Mouse (Mus musculus) heart, embryonic 13.5 days (tissue): ENCODE measurements around the gene Hpn. TPM values are rescaled to one million over a fixed set of nuclear protein-coding genes. Genes with fewer than 3 reads are reported as not detected.
A peak's percentile ranks its signal among the peaks of the same experiment; 100 is the strongest.

Experiments
- ATAC-seq: fragments of 200-750 bp; cut with Nextera tagmentation; 2 replicates; pipeline ENCODE4 v1.8.0; 2017; ENCODE audit warnings: moderate TSS enrichment; ENCODE audit not compliant: insufficient number of reproducible peaks, low FRiP score, low TSS enrichment; ENCODE audit errors: extremely low read depth
- H3K27ac ChIP-seq: fragments of 300-500 bp; sonication (generic); replicated peaks from 2 replicates; pipeline ENCODE4 v1.5.1; 2015; ENCODE audit warnings: moderate library complexity, mild to moderate bottlenecking, inconsistent platforms
- H3K27me3 ChIP-seq: fragments of 300-500 bp; sonication (generic); replicated peaks from 2 replicates; pipeline ENCODE4 v1.6.1; 2015; ENCODE audit warnings: mild to moderate bottlenecking, inconsistent platforms
- H3K36me3 ChIP-seq: fragments of 300-500 bp; sonication (generic); 2 replicates; pipeline ENCODE4 v1.6.1; 2015; ENCODE audit warnings: mild to moderate bottlenecking, inconsistent platforms
- H3K4me1 ChIP-seq: fragments of 300-500 bp; sonication (generic); 2 replicates; pipeline ENCODE4 v1.6.1; 2015; ENCODE audit warnings: inconsistent platforms
- H3K4me2 ChIP-seq: fragments of 300-500 bp; sonication (generic); 2 replicates; pipeline ENCODE4 v1.6.1; 2015; ENCODE audit warnings: inconsistent platforms, mild to moderate bottlenecking, moderate library complexity
- H3K4me3 ChIP-seq: fragments of 300-500 bp; sonication (generic); 2 replicates; pipeline ENCODE4 v1.5.1; 2015; ENCODE audit warnings: moderate library complexity, mild to moderate bottlenecking, inconsistent platforms
- H3K9ac ChIP-seq: fragments of 300-500 bp; sonication (generic); 2 replicates; pipeline ENCODE4 v1.6.1; 2015; ENCODE audit warnings: inconsistent platforms, mild to moderate bottlenecking, moderate library complexity
- H3K9me3 ChIP-seq: fragments of 300-500 bp; sonication (generic); 2 replicates; pipeline ENCODE4 v1.6.1; 2016; ENCODE audit warnings: inconsistent platforms
- WGBS: fragments of 180-500 bp; shearing (Covaris S2); methylation state at CpG from one replicate; pipeline ENCODE4 v1.1.7; 2015; ENCODE audit warnings: mixed read lengths; 5-methylcytosine and 5-hydroxymethylcytosine counted together
- polyA plus RNA-seq: library from polyadenylated mRNA; unstranded; fragments of >200 nt; fragmentation: Nextera tagmentation; extraction: Ambion mirVana; gene quantifications from 2 replicates; pipeline ENCODE4 v1.2.1, GENCODE M21; 2015

Hpn gene
- polyA plus RNA-seq, 1 experiment from 2014 or later: 2.4 TPM

DNA sequence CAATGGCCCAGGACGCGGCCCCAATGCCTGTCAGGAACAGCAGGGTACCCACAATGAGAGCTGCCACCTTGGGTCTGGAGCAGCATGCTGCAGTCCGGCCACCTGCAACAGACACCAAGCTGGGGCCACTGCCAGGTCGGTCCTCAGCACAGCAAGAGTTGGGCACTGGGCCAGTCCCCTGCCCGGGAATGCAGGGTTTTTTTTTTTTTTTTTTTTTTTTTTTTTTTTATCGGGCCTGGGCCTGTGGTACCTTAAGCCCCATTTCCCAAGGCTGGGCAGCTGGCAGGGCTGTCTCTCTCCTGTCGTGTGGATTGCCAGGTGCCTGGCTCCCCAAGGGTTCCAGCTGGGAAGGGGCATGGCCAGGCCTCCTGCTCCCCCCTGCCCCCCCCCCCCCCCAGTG, 6.0 kb downstream of the Hpn start:
- 36% methylated on average over 5 of the region's 7 CpGs for WGBS
- H3K4me3 ChIP-seq: no peak overlapping the region
- H3K36me3 ChIP-seq: no peaks in the 10 kb centered on the region
- 0 out of 2 replicates have a peak overlapping the region, but pooled peaks have one; percentile 38 for H3K9ac ChIP-seq
- H3K27me3 ChIP-seq: peaks cover 4% of the 10 kb centered on the region
- H3K4me1 ChIP-seq: peaks cover 26% of the 10 kb centered on the region
- H3K4me2 ChIP-seq: no peak overlapping the region
- ATAC-seq: no peak; the same call in 1 of the 2 replicates
- no peaks in the 10 kb centered on the region for H3K9me3 ChIP-seq
- H3K27ac ChIP-seq: no peak overlapping the region

DNA sequence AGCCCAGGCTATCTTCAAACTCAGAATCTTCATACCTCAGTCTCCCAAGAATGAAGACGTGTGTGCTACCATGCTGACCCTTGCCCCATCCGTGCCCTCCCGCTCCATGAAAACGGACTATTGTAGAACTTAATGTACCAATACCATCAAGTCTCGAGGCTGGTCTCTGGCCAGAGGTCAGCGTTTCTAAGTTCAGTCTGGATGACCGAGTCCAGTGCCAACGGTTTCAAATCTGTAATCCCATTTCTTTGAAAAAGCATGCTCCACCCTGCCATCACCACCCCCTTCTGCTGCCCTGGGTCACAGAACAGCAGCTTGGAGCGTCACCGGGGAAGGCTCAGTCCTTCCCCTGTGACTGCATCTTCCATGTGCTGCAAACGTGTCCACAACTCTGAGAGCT, 7.3 kb downstream of the Hpn start:
- H3K27ac ChIP-seq: no peak overlapping the region
- H3K9ac ChIP-seq: no peak overlapping the region
- WGBS: 82% methylated on average over 11 of the region's 11 CpGs
- H3K36me3 ChIP-seq: no peaks in the 10 kb centered on the region
- H3K4me1 ChIP-seq: peaks cover 26% of the 10 kb centered on the region
- no peak overlapping the region for H3K4me3 ChIP-seq
- H3K4me2 ChIP-seq: no peak overlapping the region
- ATAC-seq: no peak
- H3K9me3 ChIP-seq: no peaks in the 10 kb centered on the region
- peaks cover 17% of the 10 kb centered on the region for H3K27me3 ChIP-seq

DNA sequence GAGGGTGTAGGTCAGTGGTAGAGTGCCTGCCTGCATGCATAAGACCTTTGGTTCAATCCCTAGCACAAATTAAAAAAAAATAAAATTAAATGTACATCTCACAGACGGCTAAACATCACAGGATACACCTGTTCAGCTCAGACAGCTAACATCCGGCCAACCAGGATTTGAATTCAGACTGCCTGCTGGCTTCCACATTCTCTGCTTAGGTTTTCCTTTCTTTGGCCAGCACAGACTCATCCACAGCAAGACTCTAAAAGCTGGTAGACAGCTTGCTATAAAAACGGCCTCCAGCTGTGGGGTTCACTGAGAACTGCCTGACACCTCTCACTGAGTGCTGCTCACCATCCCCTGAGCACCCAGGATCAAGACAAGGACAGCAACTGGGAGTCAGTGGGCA, 8.9 kb downstream of the Hpn start:
- WGBS: 46% methylated on average over 3 of the region's 3 CpGs
- Histone ChIP-seq H3K9ac (no peak overlapping the region), H3K27ac (no peak overlapping the region), H3K4me2 (no peak overlapping the region), H3K9me3 (no peaks in the 10 kb centered on the region), H3K36me3 (no peaks in the 10 kb centered on the region), H3K27me3 (peaks cover 27% of the 10 kb centered on the region), H3K4me1 (peaks cover 20% of the 10 kb centered on the region), H3K4me3 (no peak overlapping the region)
- no peak for ATAC-seq

DNA sequence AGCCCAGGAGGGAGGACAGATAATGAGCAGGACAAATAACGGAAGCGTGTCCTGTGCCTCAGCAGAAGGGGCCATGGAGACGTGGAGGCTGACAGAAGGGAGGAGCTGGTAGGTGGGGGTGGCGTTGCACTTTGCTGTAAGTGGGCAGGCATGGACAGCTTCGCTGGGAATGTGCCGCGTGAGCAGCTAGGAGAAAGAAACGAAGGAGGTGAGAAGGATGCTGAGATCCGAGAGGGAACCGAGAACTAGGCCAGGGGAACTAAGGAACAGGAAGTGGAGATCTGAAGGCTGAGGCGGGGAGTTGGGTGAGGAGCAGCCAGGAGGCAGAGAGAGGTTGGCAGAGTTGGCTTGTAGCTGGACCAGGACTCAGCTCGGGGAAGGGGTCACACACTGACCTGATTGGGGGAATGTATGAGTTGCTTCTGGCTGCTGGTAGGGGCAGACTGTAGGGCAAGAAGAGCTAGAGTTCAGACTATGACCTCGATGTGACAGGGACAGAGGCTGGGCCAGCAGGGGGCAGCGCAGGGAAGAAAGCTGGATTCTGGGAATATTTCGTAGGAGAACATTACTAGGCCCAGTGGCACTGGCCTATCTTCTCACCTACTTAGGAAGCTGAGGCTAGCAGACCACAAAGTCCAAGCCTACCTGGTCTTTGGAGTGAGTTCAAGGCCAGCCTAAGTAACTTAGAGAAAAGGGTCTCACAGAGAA, 9.9 kb downstream of the Hpn start:
- Histone ChIP-seq H3K27me3 (peaks cover 27% of the 10 kb centered on the region), H3K27ac (peak overlapping the region; percentile 53), H3K9ac (peak overlapping the region; percentile 37; the same call in 1 of the 2 replicates), H3K4me2 (no peak overlapping the region), H3K9me3 (no peaks in the 10 kb centered on the region), H3K4me3 (0 out of 2 replicates have a peak overlapping the region, but pooled peaks have one; percentile 4), H3K36me3 (no peaks in the 10 kb centered on the region), H3K4me1 (peaks cover 16% of the 10 kb centered on the region)
- 37% methylated on average over 15 of the region's 15 CpGs for WGBS
- no peak for ATAC-seq

DNA sequence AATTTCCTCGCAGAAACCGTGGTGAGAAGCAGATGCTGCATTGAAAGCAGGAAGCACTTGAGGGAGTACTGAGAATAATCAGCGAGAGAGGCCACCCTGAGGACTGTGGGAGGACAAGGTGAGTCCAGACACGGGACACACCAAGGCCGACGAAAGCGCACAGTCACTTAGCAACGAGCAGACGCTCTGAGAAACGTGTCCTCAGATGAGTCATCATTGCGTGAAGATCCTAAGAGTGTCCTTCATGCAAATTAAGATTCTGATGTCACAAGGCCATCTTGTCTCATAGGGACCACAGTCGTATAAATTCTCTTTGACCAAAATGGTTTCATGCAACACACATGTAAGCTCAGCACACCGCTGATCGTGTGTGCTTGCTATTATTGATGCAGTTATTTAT, 14.3 kb downstream of the Hpn start:
- Histone ChIP-seq H3K4me1 (peaks cover 8% of the 10 kb centered on the region), H3K9ac (no peak overlapping the region), H3K27ac (no peak overlapping the region), H3K9me3 (no peaks in the 10 kb centered on the region), H3K27me3 (peaks cover 27% of the 10 kb centered on the region), H3K4me3 (no peak overlapping the region), H3K4me2 (no peak overlapping the region), H3K36me3 (no peaks in the 10 kb centered on the region)
- WGBS: 61% methylated on average over 14 of the region's 14 CpGs
- no peak for ATAC-seq

DNA sequence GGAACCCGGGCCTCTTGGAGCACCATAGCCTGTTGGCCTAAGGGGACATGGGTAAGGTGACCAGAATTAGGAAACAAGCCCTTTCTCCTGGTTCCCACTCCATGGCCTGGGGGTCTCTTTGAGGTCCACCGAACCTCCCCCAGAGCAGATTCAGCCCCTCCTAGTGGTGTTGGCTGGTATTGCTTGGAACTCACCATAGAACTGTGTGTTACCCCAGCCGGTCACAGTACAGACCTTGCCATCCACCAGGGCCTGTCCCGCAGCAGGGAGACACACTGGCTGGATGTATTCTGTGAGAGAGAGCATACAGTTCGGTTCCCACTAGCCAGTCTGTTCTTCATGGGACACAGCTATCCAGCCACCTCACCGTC, 15.5 kb downstream of the Hpn start:
- H3K9me3 ChIP-seq: no peaks in the 10 kb centered on the region
- H3K27ac ChIP-seq: no peak overlapping the region
- H3K4me1 ChIP-seq: peaks cover 3% of the 10 kb centered on the region
- H3K4me3 ChIP-seq: no peak overlapping the region
- peaks cover 27% of the 10 kb centered on the region for H3K27me3 ChIP-seq
- no peak overlapping the region for H3K4me2 ChIP-seq
- WGBS: 80% methylated on average over 6 of the region's 6 CpGs
- no peaks in the 10 kb centered on the region for H3K36me3 ChIP-seq
- ATAC-seq: no peak
- no peak overlapping the region for H3K9ac ChIP-seq

DNA sequence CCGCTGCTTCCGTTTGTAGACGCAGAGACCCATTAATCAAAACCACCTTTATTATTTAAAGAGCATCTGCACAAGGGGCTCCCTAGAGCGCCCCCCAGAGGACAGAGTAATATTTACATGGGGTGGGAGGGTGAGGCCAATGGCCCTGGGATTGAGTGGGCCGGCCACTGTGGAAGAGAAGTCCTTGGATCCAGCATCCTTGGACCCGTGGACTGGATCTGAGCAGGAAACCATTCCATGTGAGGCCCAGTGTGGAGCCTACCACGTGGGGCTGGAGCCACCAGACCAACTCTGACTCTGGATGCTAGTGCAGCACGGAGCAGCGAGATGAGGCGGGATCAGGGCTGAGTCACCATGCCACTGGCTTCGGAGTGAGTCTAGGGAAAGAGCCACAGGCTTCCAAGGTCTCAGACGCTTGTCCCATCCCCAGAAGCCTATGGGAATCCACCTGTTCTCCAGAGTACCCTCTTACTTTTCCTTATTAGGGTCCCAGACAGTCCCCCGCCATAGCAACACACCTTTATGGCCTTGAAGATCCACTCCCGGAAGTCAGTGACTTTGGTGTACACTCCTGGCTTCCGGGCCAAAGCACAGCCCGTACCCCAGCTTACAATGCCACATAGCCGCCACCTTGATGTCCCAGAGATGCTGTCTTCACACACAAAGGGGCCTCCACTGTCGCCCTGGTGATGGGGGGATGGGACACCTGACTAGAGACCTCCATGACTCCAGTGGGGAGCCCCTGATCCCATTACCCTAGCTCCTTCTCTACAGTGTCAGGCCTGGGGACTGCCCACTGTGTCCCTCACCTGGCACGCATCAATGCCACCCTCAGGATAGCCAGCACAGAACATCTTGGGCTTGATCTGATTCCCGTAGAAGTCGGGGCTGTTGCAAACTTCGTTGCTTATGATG, 16.1 kb downstream of the Hpn start:
- H3K9me3 ChIP-seq: no peaks in the 10 kb centered on the region
- no peak overlapping the region for H3K9ac ChIP-seq
- no peak for ATAC-seq
- peaks cover 3% of the 10 kb centered on the region for H3K4me1 ChIP-seq
- peaks cover 21% of the 10 kb centered on the region for H3K27me3 ChIP-seq
- H3K27ac ChIP-seq: no peak overlapping the region
- H3K36me3 ChIP-seq: no peaks in the 10 kb centered on the region
- 67% methylated on average over 22 of the region's 22 CpGs for WGBS
- no peak overlapping the region for H3K4me2 ChIP-seq
- no peak overlapping the region for H3K4me3 ChIP-seq

DNA sequence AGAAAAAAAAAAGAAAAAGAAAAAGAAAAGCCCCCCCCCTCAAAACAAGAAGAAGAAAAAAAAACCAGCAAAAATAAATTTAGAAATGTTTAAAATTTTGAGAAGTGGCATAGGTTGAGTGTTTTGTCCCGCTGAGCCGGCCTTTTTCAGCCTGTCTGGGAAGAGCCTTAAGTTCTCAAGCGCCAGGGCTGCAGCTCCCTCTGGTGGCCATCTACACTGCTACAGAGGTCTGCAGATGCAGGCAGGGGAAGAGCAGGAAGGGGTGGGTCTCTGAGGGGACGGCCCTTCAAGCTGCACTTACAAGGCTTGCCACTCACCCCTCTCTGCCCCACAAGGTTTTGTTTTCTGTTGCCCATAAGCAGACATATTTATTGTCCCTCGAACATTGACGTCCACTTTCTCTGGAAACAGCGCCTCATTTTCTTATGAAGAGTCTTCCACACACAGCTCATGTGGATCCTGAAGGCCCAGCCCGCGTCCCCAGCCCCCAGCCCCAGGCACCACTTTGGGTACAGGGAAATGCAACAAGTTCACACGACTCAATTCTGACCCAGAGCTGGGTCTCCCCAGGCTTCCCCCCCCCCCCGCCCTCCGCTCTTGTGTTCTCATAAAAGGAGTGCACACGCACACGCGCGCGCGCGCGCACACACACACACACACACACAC, 17.4 kb downstream of the Hpn start:
- no peaks in the 10 kb centered on the region for H3K36me3 ChIP-seq
- H3K4me3 ChIP-seq: peak overlapping the region; percentile 37
- WGBS: 39% methylated on average over 19 of the region's 20 CpGs
- H3K4me1 ChIP-seq: peaks cover 3% of the 10 kb centered on the region; the same call in 1 of the 2 replicates
- H3K4me2 ChIP-seq: peak overlapping the region; percentile 62
- H3K27ac ChIP-seq: no peak overlapping the region
- no peaks in the 10 kb centered on the region for H3K9me3 ChIP-seq
- peaks cover 9% of the 10 kb centered on the region for H3K27me3 ChIP-seq
- ATAC-seq: peak; percentile 55; the same call in 1 of the 2 replicates
- H3K9ac ChIP-seq: peak overlapping the region; percentile 76

DNA sequence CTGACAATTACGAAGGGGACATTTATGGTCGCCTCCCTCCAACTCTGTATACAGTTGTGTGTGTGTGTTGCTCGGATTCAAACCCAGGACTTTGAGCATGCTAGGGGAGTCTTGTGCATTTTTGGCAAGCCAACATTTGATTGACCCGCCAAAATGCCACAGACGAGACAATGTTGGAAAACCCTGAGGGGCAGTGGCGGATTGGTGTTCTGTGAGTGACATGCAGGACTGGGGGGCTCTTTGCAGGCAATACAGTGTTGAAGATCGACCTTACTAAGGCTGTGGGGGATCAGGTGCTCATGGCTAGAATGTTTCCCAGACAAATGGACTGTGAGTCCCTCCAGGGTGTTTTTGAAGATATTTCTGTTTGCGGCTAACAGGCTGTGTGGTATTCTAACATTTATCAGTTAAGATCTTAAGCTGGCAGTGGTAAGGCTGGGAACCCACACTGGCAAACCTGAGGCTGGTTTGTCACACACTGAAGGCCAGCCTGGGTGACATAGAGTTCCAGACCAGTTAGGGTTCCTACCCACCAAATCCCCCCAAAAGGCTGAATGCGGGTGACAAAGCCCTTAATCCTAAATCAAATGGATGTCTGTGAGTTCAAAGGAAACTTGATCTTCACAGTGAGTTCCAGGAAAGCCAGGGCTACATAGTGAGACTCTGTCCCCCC, 18.1 kb downstream of the Hpn start:
- Histone ChIP-seq H3K36me3 (no peaks in the 10 kb centered on the region), H3K27ac (no peak overlapping the region), H3K4me3 (no peak overlapping the region), H3K4me2 (no peak overlapping the region), H3K9ac (0 out of 2 replicates have a peak overlapping the region, but pooled peaks have one; percentile 28), H3K27me3 (peaks cover 2% of the 10 kb centered on the region), H3K4me1 (peaks cover 3% of the 10 kb centered on the region; the same call in 1 of the 2 replicates), H3K9me3 (no peaks in the 10 kb centered on the region)
- ATAC-seq: no peak
- WGBS: 67% methylated on average over 9 of the region's 9 CpGs

DNA sequence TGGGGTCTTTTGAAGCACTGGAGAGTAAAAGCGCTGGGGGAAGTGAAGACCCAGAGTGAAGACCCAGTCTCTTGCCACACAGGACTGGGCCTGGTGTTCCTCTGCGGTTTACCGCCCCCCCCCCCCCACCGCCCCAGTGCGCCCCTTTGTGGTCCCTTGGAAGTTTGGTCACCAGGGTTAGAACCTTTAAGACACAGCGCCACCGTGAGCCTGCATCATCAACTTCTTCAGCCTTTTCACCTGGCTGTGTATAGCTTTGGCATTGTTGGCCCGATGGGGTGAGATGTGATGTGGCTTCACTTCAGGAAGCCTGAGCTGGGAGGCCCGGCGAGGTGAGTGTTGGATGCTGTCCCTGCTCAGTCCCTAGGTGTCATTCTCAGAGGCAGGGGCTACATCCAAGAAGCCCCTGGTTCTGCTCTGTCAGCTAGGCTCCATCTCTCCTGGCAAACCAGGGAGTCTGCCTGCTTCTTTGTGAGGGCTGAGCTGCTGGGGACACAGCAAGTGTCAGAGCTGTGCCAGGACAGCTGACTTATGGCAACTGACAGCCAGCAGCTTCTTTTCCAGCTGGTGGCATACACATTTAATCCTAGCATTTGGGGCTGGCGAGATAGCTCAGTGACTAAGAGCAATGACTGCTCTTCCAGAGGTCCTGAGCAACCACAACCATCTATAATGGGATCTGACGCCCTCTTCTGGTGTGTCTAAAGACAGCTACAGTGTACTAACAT, 20.2 kb downstream of the Hpn start:
- H3K4me2 ChIP-seq: no peak overlapping the region
- no peak overlapping the region for H3K9ac ChIP-seq
- 19% methylated on average over 12 of the region's 12 CpGs for WGBS
- H3K27ac ChIP-seq: no peak overlapping the region
- no peaks in the 10 kb centered on the region for H3K36me3 ChIP-seq
- peaks cover 3% of the 10 kb centered on the region; the same call in 1 of the 2 replicates for H3K4me1 ChIP-seq
- H3K27me3 ChIP-seq: no peaks in the 10 kb centered on the region; the same call in 1 of the 2 replicates
- ATAC-seq: no peak
- H3K9me3 ChIP-seq: no peaks in the 10 kb centered on the region
- no peak overlapping the region for H3K4me3 ChIP-seq
